Mouse (Mus musculus): Measurements from ENCODE around the gene Zcchc4. TPM values are rescaled to one million over a fixed set of nuclear protein-coding genes. Genes with fewer than 3 reads are reported as not detected.

Gene Zcchc4
- total and polyA plus RNA-seq, 3 experiments: 0.67 to 1.0 TPM; not detected in 1

DNA sequence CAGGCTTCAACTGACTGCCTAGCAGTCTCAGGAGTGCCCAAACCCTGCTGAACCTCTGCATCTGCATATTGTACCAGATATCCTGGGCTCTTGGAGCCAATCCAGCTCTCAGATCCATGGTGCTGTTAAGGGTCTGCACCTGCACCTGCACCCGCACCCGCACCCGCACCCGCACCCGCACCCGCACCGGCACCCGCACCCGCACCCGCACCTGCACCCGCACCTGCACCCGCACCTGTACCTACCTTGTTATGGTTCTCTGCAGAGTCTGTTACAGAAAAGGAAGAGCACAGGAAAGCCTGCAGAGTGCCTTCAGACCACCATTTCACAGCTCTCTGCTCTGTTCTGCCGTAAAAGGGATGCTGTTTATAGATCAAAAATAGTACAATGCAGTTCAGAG, 96.8 kb downstream of the Zcchc4 start:
- H3K36me3 ChIP-seq (ENCODE audit: control insufficient read depth in 1 of 2, insufficient read depth in 2 of 2, low read length in 2 of 2): no peaks in the 10 kb centered on the region
- H3K9ac ChIP-seq (ENCODE audit: control insufficient read depth, low read depth, low read length, poor library complexity, severe bottlenecking): no peak overlapping the region
- H3K9me3 ChIP-seq (replicated peaks; ENCODE audit: insufficient read depth, low read length): no peaks in the 10 kb centered on the region
- H3K79me2 ChIP-seq (ENCODE audit: control insufficient read depth, insufficient read depth, low read length, poor library complexity): no peaks in the 10 kb centered on the region
- DNase-seq (ENCODE audit: low read depth, low spot score): no peak
- no peaks in the 10 kb centered on the region for H3K4me1 ChIP-seq (ENCODE audit: control insufficient read depth in 1 of 2, insufficient read depth in 2 of 2, low read length in 2 of 2)
- no peaks in the 10 kb centered on the region; a peak in 1 of 4 replicates for H3K27me3 ChIP-seq (ENCODE audit: control insufficient read depth in 1 of 2, insufficient read depth in 2 of 2, low read length in 2 of 2)
- TF ChIP-seq SMC3 (IDR thresholded peaks at IDR 0.05; ENCODE audit: low read depth, low read length): no peak
- TF ChIP-seq GATA1 (IDR thresholded peaks at IDR 0.05; ENCODE audit: low read depth, low read length): no peak
- no peak for TF ChIP-seq ZNF384 (IDR thresholded peaks at IDR 0.05; ENCODE audit: low read depth, low read length)
- no peak overlapping the region for H3K4me3 ChIP-seq (ENCODE audit: control insufficient read depth in 1 of 2, insufficient read depth in 1 of 2, low read depth in 2 of 2, low read length in 2 of 2)
- no peak overlapping the region for H3K27ac ChIP-seq (ENCODE audit: control insufficient read depth, low read depth, low read length)

Other genes starting within 250 kb of the Zcchc4 start
- not detected in 2 replicates for gene Lgi2, start 208.9 kb upstream of the Zcchc4 start, total RNA-seq (2012; rRNA removed)
- gene Lgi2, start 208.9 kb upstream of the Zcchc4 start, polyA plus RNA-seq (2012; ENCODE audit: insufficient read depth in 1 of 2, insufficient read length in 2 of 2, low read depth in 1 of 2, low replicate concordance in 2 of 2, missing spikeins in 1 of 2): not detected
- 11.3 and 12.2 TPM in 2 replicates for gene Sepsecs, start 105.7 kb upstream of the Zcchc4 start, total RNA-seq (2012; rRNA removed)
- 10 to 100 TPM in 1 of 2 experiments, not detected in 1; 11.8 TPM for gene Sepsecs, start 105.7 kb upstream of the Zcchc4 start, polyA plus RNA-seq (2012; ENCODE audit: insufficient read depth in 1 of 2, insufficient read length in 2 of 2, low read depth in 1 of 2, low replicate concordance in 2 of 2, missing spikeins in 1 of 2)
- 10.4 and 11.3 TPM in 2 replicates for gene Pi4k2b, start 33.8 kb upstream of the Zcchc4 start, total RNA-seq (2012; rRNA removed)
- gene Pi4k2b, start 33.8 kb upstream of the Zcchc4 start, polyA plus RNA-seq (2012; ENCODE audit: insufficient read depth in 1 of 2, insufficient read length in 2 of 2, low read depth in 1 of 2, low replicate concordance in 2 of 2, missing spikeins in 1 of 2): 10 to 100 TPM in 1 of 2 experiments, not detected in 1; 11.0 TPM
- 56.6 and 57.2 TPM in 2 replicates for gene Anapc4, start 58.6 kb downstream of the Zcchc4 start, total RNA-seq (2012; rRNA removed)
- 100 to 1,000 TPM in 1 of 2 experiments, 10 to 100 TPM in 1; 56.4 to 159 TPM for gene Anapc4, start 58.6 kb downstream of the Zcchc4 start, polyA plus RNA-seq (2012; ENCODE audit: insufficient read depth in 1 of 2, insufficient read length in 2 of 2, low read depth in 1 of 2, low replicate concordance in 2 of 2, missing spikeins in 1 of 2)

Measured in MEL (cell line).